ENCODE assay signal across 8 mouse cellular contexts in the genomic region with DNA sequence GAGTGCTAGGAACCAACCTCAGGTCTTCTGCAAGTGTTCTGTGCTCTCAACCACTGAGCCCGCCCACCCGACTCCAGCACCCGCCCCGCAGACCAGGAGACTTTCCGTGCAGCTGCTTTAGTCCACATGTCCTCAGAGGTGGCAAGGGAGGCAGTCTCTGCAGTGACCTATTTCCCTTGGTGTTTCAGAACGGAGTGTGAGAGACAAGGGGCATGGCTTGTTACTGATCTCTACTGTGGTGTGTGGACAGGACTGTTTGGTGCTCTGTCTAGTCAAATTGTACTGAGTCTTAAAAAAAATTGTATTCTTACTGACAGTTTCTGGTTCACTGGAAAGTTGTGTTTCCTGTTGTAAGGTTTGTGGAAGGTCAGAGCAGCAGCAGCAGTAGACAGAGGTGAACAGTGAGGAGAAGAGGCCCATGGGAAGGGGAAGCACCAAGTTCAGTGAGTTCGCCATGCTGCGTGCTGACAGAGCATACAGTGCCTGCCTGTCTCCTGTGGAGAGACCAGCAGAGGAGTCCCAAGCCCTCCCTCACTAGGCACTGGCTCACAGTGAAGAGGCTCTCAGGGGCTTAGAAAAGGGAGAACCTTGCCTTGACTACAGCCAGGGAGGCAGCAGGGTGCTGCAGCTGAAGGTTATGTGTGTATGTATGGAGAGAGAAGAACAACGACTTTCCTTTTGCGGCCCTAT. TPM values are rescaled to one million over a fixed set of nuclear protein-coding genes. Genes with fewer than 3 reads are reported as not detected.
DNase-seq lines count a peak whose midpoint lies in the region; ATAC-seq and TF ChIP-seq lines count a peak whose summit lies in the region.

No protein-coding gene starts in this region.

- no peak overlapping the region for H3K4me2 ChIP-seq in forebrain, embryonic 16.5 days (ENCODE audit: low read length)
- H3K4me2 ChIP-seq in forebrain, postnatal 0 days (ENCODE audit: low read depth) = no peak overlapping the region
- H3K4me2 ChIP-seq in midbrain, embryonic 16.5 days (ENCODE audit: low read length) = no peak overlapping the region
- no peak overlapping the region for H3K4me2 ChIP-seq in midbrain, embryonic 14.5 days (ENCODE audit: low read length)

- TF ChIP-seq CTCF in forebrain, postnatal 0 days (IDR thresholded peaks at IDR 0.05; ENCODE audit: low read depth) = no peak

- no peak overlapping the region for H3K4me3 ChIP-seq in forebrain, embryonic 16.5 days (replicated peaks; ENCODE audit: low read length)
- H3K4me3 ChIP-seq in forebrain, postnatal 0 days (ENCODE audit: low read depth, low read length) = no peak overlapping the region
- H3K4me3 ChIP-seq in midbrain, embryonic 16.5 days (ENCODE audit: low read depth, low read length) = no peak overlapping the region
- H3K4me3 ChIP-seq in midbrain, embryonic 14.5 days (replicated peaks; ENCODE audit: low read depth, low read length) = no peak overlapping the region
- H3K4me3 ChIP-seq in megakaryocyte, embryonic 14.5 days (replicated peaks) = peak overlapping the region; percentile 89

- no peak overlapping the region for H3K27ac ChIP-seq in forebrain, embryonic 16.5 days (ENCODE audit: low read length)
- H3K27ac ChIP-seq in forebrain, postnatal 0 days (ENCODE audit: low read depth, low read length) = no peak overlapping the region
- no peak overlapping the region for H3K27ac ChIP-seq in midbrain, embryonic 16.5 days (ENCODE audit: low read length)
- no peak overlapping the region for H3K27ac ChIP-seq in midbrain, embryonic 14.5 days (replicated peaks; ENCODE audit: low read depth, low read length)

- H3K9ac ChIP-seq in forebrain, embryonic 16.5 days (replicated peaks; ENCODE audit: low read depth, low read length) = 0 out of 2 replicates have a peak overlapping the region, but pooled peaks have one; percentile 5
- H3K9ac ChIP-seq in forebrain, postnatal 0 days = no peak overlapping the region
- H3K9ac ChIP-seq in midbrain, embryonic 16.5 days (ENCODE audit: low read depth, low read length) = 0 out of 2 replicates have a peak overlapping the region, but pooled peaks have one; percentile 22
- H3K9ac ChIP-seq in midbrain, embryonic 14.5 days (replicated peaks; ENCODE audit: low read length) = no peak overlapping the region

- ATAC-seq in forebrain, embryonic 16.5 days = no peak
- no peak for ATAC-seq in forebrain, postnatal 0 days
- no peak for ATAC-seq in midbrain, embryonic 16.5 days
- no peak for ATAC-seq in midbrain, embryonic 14.5 days (ENCODE audit: low FRiP score, low TSS enrichment)

- 81% methylated on average over 10 of the region's 10 CpGs for WGBS in forebrain, embryonic 16.5 days
- 79% methylated on average over 10 of the region's 10 CpGs for WGBS in forebrain, postnatal 0 days
- 78% methylated on average over 10 of the region's 10 CpGs for WGBS in midbrain, embryonic 16.5 days
- WGBS in midbrain, embryonic 14.5 days = 78% methylated on average over 10 of the region's 10 CpGs

- intact Hi-C loops in gastrocnemius, postnatal 14 days (cut with DNase I; ENCODE audit: low total_unique reads) = no loop called here

- peaks cover 14% of the 10 kb centered on the region for H3K4me1 ChIP-seq in forebrain, embryonic 16.5 days (replicated peaks; ENCODE audit: control insufficient read depth, insufficient read depth, low read length)
- no peaks in the 10 kb centered on the region; the same call in 1 of the 2 replicates for H3K4me1 ChIP-seq in forebrain, postnatal 0 days (ENCODE audit: insufficient read depth)
- peaks cover 21% of the 10 kb centered on the region for H3K4me1 ChIP-seq in midbrain, embryonic 16.5 days (ENCODE audit: control insufficient read depth, insufficient read depth, low read length)
- H3K4me1 ChIP-seq in midbrain, embryonic 14.5 days (ENCODE audit: control insufficient read depth, insufficient read depth, low read length) = peaks cover 7% of the 10 kb centered on the region
- peaks cover 89% of the 10 kb centered on the region for H3K4me1 ChIP-seq in megakaryocyte, embryonic 14.5 days

- H3K27me3 ChIP-seq in forebrain, embryonic 16.5 days (replicated peaks; ENCODE audit: control insufficient read depth, insufficient read depth, low read length) = no peaks in the 10 kb centered on the region
- H3K27me3 ChIP-seq in forebrain, postnatal 0 days (ENCODE audit: insufficient read depth, low read length) = no peaks in the 10 kb centered on the region
- no peaks in the 10 kb centered on the region for H3K27me3 ChIP-seq in midbrain, embryonic 16.5 days (ENCODE audit: control insufficient read depth, insufficient read depth, low read depth, low read length)
- H3K27me3 ChIP-seq in midbrain, embryonic 14.5 days (ENCODE audit: control insufficient read depth, insufficient read depth, low read length) = no peaks in the 10 kb centered on the region
- H3K27me3 ChIP-seq in megakaryocyte, embryonic 14.5 days (replicated peaks) = no peaks in the 10 kb centered on the region

- no peaks in the 10 kb centered on the region for H3K36me3 ChIP-seq in forebrain, embryonic 16.5 days (ENCODE audit: control insufficient read depth, insufficient read depth)
- H3K36me3 ChIP-seq in forebrain, postnatal 0 days (ENCODE audit: insufficient read depth) = no peaks in the 10 kb centered on the region
- H3K36me3 ChIP-seq in midbrain, embryonic 16.5 days (ENCODE audit: control insufficient read depth, insufficient read depth, low read length) = no peaks in the 10 kb centered on the region
- no peaks in the 10 kb centered on the region for H3K36me3 ChIP-seq in midbrain, embryonic 14.5 days (ENCODE audit: control insufficient read depth, insufficient read depth, low read length)
- peaks cover 26% of the 10 kb centered on the region for H3K36me3 ChIP-seq in megakaryocyte, embryonic 14.5 days (replicated peaks; ENCODE audit: low read length)

- no peaks in the 10 kb centered on the region for H3K9me3 ChIP-seq in forebrain, embryonic 16.5 days (ENCODE audit: control insufficient read depth, low read length)
- no peaks in the 10 kb centered on the region for H3K9me3 ChIP-seq in forebrain, postnatal 0 days (ENCODE audit: low read length)
- H3K9me3 ChIP-seq in midbrain, embryonic 16.5 days (replicated peaks; ENCODE audit: control insufficient read depth, low read length, poor library complexity, severe bottlenecking) = no peaks in the 10 kb centered on the region
- H3K9me3 ChIP-seq in midbrain, embryonic 14.5 days (ENCODE audit: control insufficient read depth, low read length) = no peaks in the 10 kb centered on the region
- H3K9me3 ChIP-seq in megakaryocyte, embryonic 14.5 days = peaks cover 4% of the 10 kb centered on the region; the same call in 1 of the 2 replicates

- no peak for DNase-seq in forebrain, postnatal 0 days
- DNase-seq in midbrain, embryonic 14.5 days = no peak
- DNase-seq in thymus, postnatal 36 days = peak; percentile 68 to 78
- no peak for DNase-seq in yolk sac, embryonic 10.5 days (ENCODE audit: low spot score)
- DNase-seq in gastrocnemius, postnatal 14 days = no peak

RNA-seq across cellular contexts. Expression of a gene that starts 44.1 kb away (rescaled TPM):
- 16.6 and 18.9 TPM in 2 replicates for polyA plus RNA-seq in forebrain, embryonic 16.5 days (2015; fragmentation: Nextera tagmentation; extraction: Ambion mirVana)
- total RNA-seq in forebrain, postnatal 0 days (2014; rRNA removed) = 19.9 and 26.7 TPM in 2 replicates
- 10.8 and 16.6 TPM in 2 replicates for polyA plus RNA-seq in forebrain, postnatal 0 days (2015; fragmentation: Nextera tagmentation; extraction: Ambion mirVana)
- 16.0 and 18.3 TPM in 2 replicates for polyA plus RNA-seq in midbrain, embryonic 16.5 days (2015; fragmentation: Nextera tagmentation; extraction: Ambion mirVana)
- 18.7 and 22.9 TPM in 2 replicates for polyA plus RNA-seq in midbrain, embryonic 14.5 days (2014; fragmentation: Nextera tagmentation; extraction: Ambion mirVana)
- 38.2 and 122 TPM in 2 replicates for polyA plus RNA-seq in megakaryocyte, embryonic 14.5 days (2012; ENCODE audit: insufficient read depth, low replicate concordance)
- 10 to 100 TPM; 12.1 to 16.2 TPM for total RNA-seq in gastrocnemius, postnatal 14 days (2021)

Comparison
In these comparisons a context has a peak if more than half of its experiments do, and no peak if none do; other contexts are left out.
1. H3K9ac ChIP-seq: peak in forebrain, embryonic 16.5 days (single experiment) and midbrain, embryonic 16.5 days (single experiment); none in forebrain, postnatal 0 days (single experiment) and midbrain, embryonic 14.5 days (single experiment).
2. DNase-seq: peak in thymus, postnatal 36 days (2 of 2); none in forebrain, postnatal 0 days (single experiment), midbrain, embryonic 14.5 days (single experiment), yolk sac, embryonic 10.5 days (single experiment) and gastrocnemius, postnatal 14 days (single experiment).